Mouse (Mus musculus): ENCODE results near the gene Olfr1282. TPM values are rescaled to one million over a fixed set of nuclear protein-coding genes. Genes with fewer than 3 reads are reported as not detected.
"Not testable (repeated sequence)": the region's sequence is repeated elsewhere in the genome, so short reads cannot be mapped to it uniquely, and the experiment has no call there.

Olfr1282 gene
- not detected in 2 replicates for polyA plus RNA-seq (2016; fragmentation: Nextera tagmentation; extraction: Ambion mirVana)

- no peak within 1 kb of the TSS for H3K27ac ChIP-seq (replicated peaks)
- 75% methylated on average over 2 of the region's 2 CpGs for WGBS
- H3K27me3 ChIP-seq = no peaks in the 10 kb centered on the region
- H3K4me2 ChIP-seq (replicated peaks) = no peak within 1 kb of the TSS
- H3K4me3 ChIP-seq = no peak within 1 kb of the TSS
- no peaks in the 10 kb centered on the region for H3K4me1 ChIP-seq
- no peaks in the 10 kb centered on the region for H3K36me3 ChIP-seq
- no peak for ATAC-seq (ENCODE audit: low FRiP score, low read depth)
- no peaks in the 10 kb centered on the region for H3K9me3 ChIP-seq
- no peak within 1 kb of the TSS for H3K9ac ChIP-seq (replicated peaks)
These were observed at the start of gene Olfr1282 for GRCm38 (mm10) chr2:111335976-111336375. Gene Olfr1282 (minus strand): TSS chr2:111336076.

GRCm38 (mm10) chr2:111375222-111375621 is 39.3 kb upstream of the Olfr1282 start, which contains the start of gene Olfr1284:
Gene Olfr1284 (plus strand): TSS chr2:111375522.
- H3K4me3 ChIP-seq = no peak within 1 kb of the TSS
- no peaks in the 10 kb centered on the region for H3K27me3 ChIP-seq
- H3K9ac ChIP-seq (replicated peaks) = no peak within 1 kb of the TSS
- WGBS = 91% methylated on average over 1 of the region's 1 CpGs
- no peaks in the 10 kb centered on the region for H3K36me3 ChIP-seq
- ATAC-seq (ENCODE audit: low FRiP score, low read depth) = no peak
- no peak within 1 kb of the TSS for H3K4me2 ChIP-seq (replicated peaks)
- H3K9me3 ChIP-seq = no peaks in the 10 kb centered on the region
- H3K4me1 ChIP-seq = no peaks in the 10 kb centered on the region
- H3K27ac ChIP-seq (replicated peaks) = no peak within 1 kb of the TSS

GRCm38 (mm10) chr2:111366490-111366889 is 30.6 kb upstream of the Olfr1282 start, which contains the start of gene Olfr1283:
Gene Olfr1283 (plus strand): TSS chr2:111366790.
- Histone ChIP-seq H3K27me3 (no peaks in the 10 kb centered on the region), H3K36me3 (no peaks in the 10 kb centered on the region), H3K4me3 (no peak within 1 kb of the TSS), H3K4me1 (no peaks in the 10 kb centered on the region), H3K27ac (replicated peaks) (no peak within 1 kb of the TSS), H3K4me2 (replicated peaks) (no peak within 1 kb of the TSS), H3K9me3 (no peaks in the 10 kb centered on the region), H3K9ac (replicated peaks) (no peak within 1 kb of the TSS)
- no peak for ATAC-seq (ENCODE audit: low FRiP score, low read depth)
- WGBS = 74% methylated on average over 2 of the region's 2 CpGs

DNA sequence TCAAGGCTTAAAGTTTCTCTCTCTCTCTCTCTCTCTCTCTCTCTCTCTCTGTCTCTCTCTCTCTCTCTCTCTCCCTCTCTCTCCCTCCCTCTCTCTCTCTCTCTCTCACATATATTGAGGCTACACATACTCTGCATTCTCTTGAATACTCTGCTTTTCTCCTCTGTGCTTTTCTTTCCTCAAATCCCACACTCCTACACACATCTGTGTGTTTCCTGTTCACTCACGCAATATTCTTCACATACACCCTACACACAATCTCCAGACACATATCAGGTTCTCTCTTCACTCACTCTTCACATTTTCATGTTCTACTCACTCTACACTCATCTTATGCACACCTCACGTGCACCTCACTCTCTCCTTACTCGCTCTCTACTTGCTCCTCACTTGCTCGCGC is 2.2 kb downstream of the Olfr1282 start:
- 90% methylated on average over 5 of the region's 5 CpGs for WGBS
- not testable (repeated sequence) for H3K9ac ChIP-seq (replicated peaks); H3K27me3 ChIP-seq; H3K9me3 ChIP-seq; H3K36me3 ChIP-seq; ATAC-seq (ENCODE audit: low FRiP score, low read depth); H3K4me1 ChIP-seq; H3K27ac ChIP-seq (replicated peaks); H3K4me2 ChIP-seq (replicated peaks); H3K4me3 ChIP-seq

DNA sequence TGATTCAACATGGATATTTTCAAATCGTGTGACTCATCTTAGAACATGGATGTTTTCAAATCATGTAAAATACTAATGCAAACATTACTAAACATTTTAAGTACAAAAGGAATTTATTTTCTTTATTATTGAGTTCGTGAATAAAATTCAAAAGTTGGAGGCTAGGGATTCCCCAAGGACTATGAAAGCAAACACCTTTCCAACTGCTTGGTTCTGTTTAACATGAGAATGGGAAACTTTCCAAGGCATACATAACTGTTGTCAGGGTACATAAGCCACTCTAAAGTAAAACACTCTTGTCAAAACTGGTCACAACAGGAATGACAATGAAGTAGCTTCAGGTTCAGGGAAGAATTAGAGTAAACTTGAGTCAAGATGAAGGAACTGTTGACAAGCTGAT is 9.7 kb downstream of the Olfr1282 start, which contains the start of gene Olfr1281:
TSS of gene Olfr1281 (plus strand) at position 301 of the 400 bp plus-strand sequence.
- H3K27me3 ChIP-seq = no peaks in the 10 kb centered on the region
- no peaks in the 10 kb centered on the region for H3K4me1 ChIP-seq
- no peaks in the 10 kb centered on the region for H3K9me3 ChIP-seq
- no peak for ATAC-seq (ENCODE audit: low FRiP score, low read depth)
- no peaks in the 10 kb centered on the region for H3K36me3 ChIP-seq
- no peak within 1 kb of the TSS for H3K4me2 ChIP-seq (replicated peaks)
- H3K4me3 ChIP-seq = no peak within 1 kb of the TSS
- H3K9ac ChIP-seq (replicated peaks) = no peak within 1 kb of the TSS
- WGBS = 81% methylated on average over 2 of the region's 2 CpGs
- no peak within 1 kb of the TSS for H3K27ac ChIP-seq (replicated peaks)

DNA sequence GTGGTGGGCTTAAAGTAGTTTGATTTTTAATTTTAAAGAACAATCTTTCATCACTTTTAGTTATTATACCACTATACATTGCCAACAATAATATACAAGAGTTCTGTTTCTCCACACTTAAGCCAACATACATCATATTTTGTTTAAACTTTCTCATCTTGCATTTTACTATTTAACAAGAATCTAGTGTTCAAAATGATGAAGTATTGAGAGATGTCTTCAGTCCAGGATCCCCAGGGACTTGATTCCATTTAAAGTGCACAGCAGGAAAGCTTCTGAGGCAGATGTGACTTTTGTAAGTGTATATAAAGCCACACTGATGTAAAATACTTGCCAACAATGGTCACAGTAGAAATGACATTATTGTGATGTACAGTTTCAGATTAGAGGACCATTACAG is 22.2 kb downstream of the Olfr1282 start, which contains the start of gene Olfr1280:
TSS of gene Olfr1280 (plus strand) at position 301 of the 400 bp plus-strand sequence.
- Histone ChIP-seq H3K4me1 (no peaks in the 10 kb centered on the region), H3K4me2 (replicated peaks) (no peak within 1 kb of the TSS), H3K9ac (replicated peaks) (no peak within 1 kb of the TSS), H3K4me3 (no peak within 1 kb of the TSS), H3K36me3 (no peaks in the 10 kb centered on the region), H3K27ac (replicated peaks) (no peak within 1 kb of the TSS), H3K27me3 (no peaks in the 10 kb centered on the region), H3K9me3 (no peaks in the 10 kb centered on the region)
- no peak for ATAC-seq (ENCODE audit: low FRiP score, low read depth)

GRCm38 (mm10) chr2:111300374-111300773 is 35.5 kb downstream of the Olfr1282 start, which contains the start of gene Olfr1279:
Gene Olfr1279 (plus strand): TSS chr2:111300635.
- Histone ChIP-seq H3K36me3 (no peaks in the 10 kb centered on the region), H3K4me1 (no peaks in the 10 kb centered on the region), H3K27ac (replicated peaks) (no peak within 1 kb of the TSS), H3K9ac (replicated peaks) (no peak within 1 kb of the TSS), H3K4me3 (no peak within 1 kb of the TSS), H3K9me3 (no peaks in the 10 kb centered on the region), H3K4me2 (replicated peaks) (no peak within 1 kb of the TSS), H3K27me3 (no peaks in the 10 kb centered on the region)
- no peak for ATAC-seq (ENCODE audit: low FRiP score, low read depth)

GRCm38 (mm10) chr2:111298541-111298940 is 37.3 kb downstream of the Olfr1282 start:
- no peak for ATAC-seq (ENCODE audit: low FRiP score, low read depth)
- Histone ChIP-seq H3K36me3 (no peaks in the 10 kb centered on the region), H3K27me3 (no peaks in the 10 kb centered on the region), H3K4me2 (replicated peaks) (no peak overlapping the region), H3K27ac (replicated peaks) (no peak overlapping the region), H3K9ac (replicated peaks) (no peak overlapping the region), H3K4me1 (no peaks in the 10 kb centered on the region), H3K9me3 (no peaks in the 10 kb centered on the region), H3K4me3 (no peak overlapping the region)

- no peaks in the 10 kb centered on the region for H3K27me3 ChIP-seq
These were observed 46.0 kb downstream of the Olfr1282 start, which contains the start of gene Olfr1278 for GRCm38 (mm10) chr2:111289836-111290235. Gene Olfr1278 (plus strand): TSS chr2:111290136.

More at GRCm38 (mm10) chr2:111289836-111290235, 46.0 kb downstream of the Olfr1282 start, which contains the start of gene Olfr1278:
- no peak within 1 kb of the TSS for H3K4me2 ChIP-seq (replicated peaks)
- H3K9me3 ChIP-seq = no peaks in the 10 kb centered on the region
- H3K4me3 ChIP-seq = no peak within 1 kb of the TSS
- no peak within 1 kb of the TSS for H3K9ac ChIP-seq (replicated peaks)
- H3K4me1 ChIP-seq = no peaks in the 10 kb centered on the region
- ATAC-seq (ENCODE audit: low FRiP score, low read depth) = no peak
- H3K36me3 ChIP-seq = no peaks in the 10 kb centered on the region
- H3K27ac ChIP-seq (replicated peaks) = no peak within 1 kb of the TSS

Other genes with a start within 250 kb of the Olfr1282 start
- gene Gm13941, start 230.1 kb downstream of the Olfr1282 start, polyA plus RNA-seq (2016; fragmentation: Nextera tagmentation; extraction: Ambion mirVana) = not detected in 2 replicates
- not detected in 2 replicates for gene Gm15130, start 183.1 kb downstream of the Olfr1282 start, polyA plus RNA-seq (2016; fragmentation: Nextera tagmentation; extraction: Ambion mirVana)
- not detected in 2 replicates for gene 4930430A15Rik, start 106.5 kb downstream of the Olfr1282 start, polyA plus RNA-seq (2016; fragmentation: Nextera tagmentation; extraction: Ambion mirVana)
- gene Olfr1275, start 100.8 kb downstream of the Olfr1282 start, polyA plus RNA-seq (2016; fragmentation: Nextera tagmentation; extraction: Ambion mirVana) = not detected in 2 replicates
- gene Olfr1276, start 81.6 kb downstream of the Olfr1282 start, polyA plus RNA-seq (2016; fragmentation: Nextera tagmentation; extraction: Ambion mirVana) = not detected in 2 replicates
- not detected in 2 replicates for gene Olfr1277, start 62.0 kb downstream of the Olfr1282 start, polyA plus RNA-seq (2016; fragmentation: Nextera tagmentation; extraction: Ambion mirVana)
- gene Olfr1278, start 45.9 kb downstream of the Olfr1282 start, polyA plus RNA-seq (2016; fragmentation: Nextera tagmentation; extraction: Ambion mirVana) = not detected in 2 replicates
- gene Olfr1279, start 35.4 kb downstream of the Olfr1282 start, polyA plus RNA-seq (2016; fragmentation: Nextera tagmentation; extraction: Ambion mirVana) = not detected in 2 replicates
- gene Olfr1280, start 22.1 kb downstream of the Olfr1282 start, polyA plus RNA-seq (2016; fragmentation: Nextera tagmentation; extraction: Ambion mirVana) = not detected in 2 replicates
- gene Olfr1281, start 9.6 kb downstream of the Olfr1282 start, polyA plus RNA-seq (2016; fragmentation: Nextera tagmentation; extraction: Ambion mirVana) = not detected in 2 replicates
- not detected in 2 replicates for gene Olfr1283, start 30.7 kb upstream of the Olfr1282 start, polyA plus RNA-seq (2016; fragmentation: Nextera tagmentation; extraction: Ambion mirVana)
- not detected in 2 replicates for gene Olfr1284, start 39.4 kb upstream of the Olfr1282 start, polyA plus RNA-seq (2016; fragmentation: Nextera tagmentation; extraction: Ambion mirVana)
- not detected in 2 replicates for gene Olfr1286, start 87.0 kb upstream of the Olfr1282 start, polyA plus RNA-seq (2016; fragmentation: Nextera tagmentation; extraction: Ambion mirVana)
- not detected in 2 replicates for gene Olfr1287, start 113.1 kb upstream of the Olfr1282 start, polyA plus RNA-seq (2016; fragmentation: Nextera tagmentation; extraction: Ambion mirVana)
- gene Olfr1288, start 138.0 kb upstream of the Olfr1282 start, polyA plus RNA-seq (2016; fragmentation: Nextera tagmentation; extraction: Ambion mirVana) = not detected in 2 replicates
- gene Olfr1289, start 144.7 kb upstream of the Olfr1282 start, polyA plus RNA-seq (2016; fragmentation: Nextera tagmentation; extraction: Ambion mirVana) = not detected in 2 replicates
- not detected in 2 replicates for gene Olfr1290, start 157.8 kb upstream of the Olfr1282 start, polyA plus RNA-seq (2016; fragmentation: Nextera tagmentation; extraction: Ambion mirVana)
- not detected in 2 replicates for gene Olfr1291-ps1, start 161.1 kb upstream of the Olfr1282 start, polyA plus RNA-seq (2016; fragmentation: Nextera tagmentation; extraction: Ambion mirVana)
- not detected in 2 replicates for gene Olfr1293-ps, start 189.1 kb upstream of the Olfr1282 start, polyA plus RNA-seq (2016; fragmentation: Nextera tagmentation; extraction: Ambion mirVana)
- gene Olfr1294, start 204.2 kb upstream of the Olfr1282 start, polyA plus RNA-seq (2016; fragmentation: Nextera tagmentation; extraction: Ambion mirVana) = not detected in 2 replicates
- not detected in 2 replicates for gene Olfr1295, start 233.6 kb upstream of the Olfr1282 start, polyA plus RNA-seq (2016; fragmentation: Nextera tagmentation; extraction: Ambion mirVana)

Measured in midbrain, embryonic 12.5 days (tissue).